Mouse (Mus musculus): ENCODE data around the gene Etfbkmt.
A peak's percentile ranks its signal among the peaks of the same experiment; 100 is the strongest.
"Not testable (repeated sequence)": the region's sequence is repeated elsewhere in the genome, so short reads cannot be mapped to it uniquely, and the experiment has no call there.

The Etfbkmt gene

GRCm38 (mm10) chr6:149134391-149135150 is 5.1 kb upstream of the Etfbkmt start:
- DNase-seq (ENCODE audit: extremely low spot score): no peak

GRCm38 (mm10) chr6:149135631-149136030 is 4.0 kb upstream of the Etfbkmt start:
- no peak for DNase-seq (ENCODE audit: extremely low spot score)

- DNase-seq (ENCODE audit: extremely low spot score): no peak
These were observed 1.7 kb upstream of the Etfbkmt start for GRCm38 (mm10) chr6:149137936-149138335.

- no peak for DNase-seq (ENCODE audit: extremely low spot score)
These were observed 638 bp upstream of the Etfbkmt start for GRCm38 (mm10) chr6:149139011-149139410.

GRCm38 (mm10) chr6:149141393-149142173 is 1.9 kb downstream of the Etfbkmt start:
- DNase-seq (ENCODE audit: extremely low spot score): peak; percentile 90

GRCm38 (mm10) chr6:149145143-149145542 is 5.5 kb downstream of the Etfbkmt start:
- no peak for DNase-seq (ENCODE audit: extremely low spot score)

- DNase-seq (ENCODE audit: extremely low spot score): no peak
These were observed 9.0 kb downstream of the Etfbkmt start for GRCm38 (mm10) chr6:149148436-149149229.

- DNase-seq (ENCODE audit: extremely low spot score): no peak
These were observed 12.5 kb downstream of the Etfbkmt start for GRCm38 (mm10) chr6:149152119-149152518.

GRCm38 (mm10) chr6:149153473-149154115 is 13.9 kb downstream of the Etfbkmt start:
- DNase-seq (ENCODE audit: extremely low spot score): no peak

- peak; percentile 56 for DNase-seq (ENCODE audit: extremely low spot score)
These were observed 14.7 kb downstream of the Etfbkmt start for GRCm38 (mm10) chr6:149154116-149155030.

GRCm38 (mm10) chr6:149155031-149155841 is 15.6 kb downstream of the Etfbkmt start:
- DNase-seq (ENCODE audit: extremely low spot score): no peak

GRCm38 (mm10) chr6:149167038-149167437 is 27.4 kb downstream of the Etfbkmt start:
- not testable (repeated sequence) for DNase-seq (ENCODE audit: extremely low spot score)

GRCm38 (mm10) chr6:149167672-149168071 is 28.0 kb downstream of the Etfbkmt start:
- DNase-seq (ENCODE audit: extremely low spot score): no peak

- DNase-seq (ENCODE audit: extremely low spot score): no peak
These were observed 28.8 kb downstream of the Etfbkmt start for GRCm38 (mm10) chr6:149168436-149168835.

- DNase-seq (ENCODE audit: extremely low spot score): not testable (repeated sequence)
These were observed 30.3 kb downstream of the Etfbkmt start for GRCm38 (mm10) chr6:149169965-149170364.

- DNase-seq (ENCODE audit: extremely low spot score): no peak
These were observed 34.4 kb downstream of the Etfbkmt start for GRCm38 (mm10) chr6:149173831-149174625.

GRCm38 (mm10) chr6:149174932-149175570 is 35.4 kb downstream of the Etfbkmt start:
- no peak for DNase-seq (ENCODE audit: extremely low spot score)

- DNase-seq (ENCODE audit: extremely low spot score): no peak
These were observed 39.4 kb downstream of the Etfbkmt start for GRCm38 (mm10) chr6:149179064-149179463.

Measured in embryo, embryonic 9.5 days (tissue).